Mouse (Mus musculus): ENCODE results near the gene Ssbp4.

The Ssbp4 gene

DNA sequence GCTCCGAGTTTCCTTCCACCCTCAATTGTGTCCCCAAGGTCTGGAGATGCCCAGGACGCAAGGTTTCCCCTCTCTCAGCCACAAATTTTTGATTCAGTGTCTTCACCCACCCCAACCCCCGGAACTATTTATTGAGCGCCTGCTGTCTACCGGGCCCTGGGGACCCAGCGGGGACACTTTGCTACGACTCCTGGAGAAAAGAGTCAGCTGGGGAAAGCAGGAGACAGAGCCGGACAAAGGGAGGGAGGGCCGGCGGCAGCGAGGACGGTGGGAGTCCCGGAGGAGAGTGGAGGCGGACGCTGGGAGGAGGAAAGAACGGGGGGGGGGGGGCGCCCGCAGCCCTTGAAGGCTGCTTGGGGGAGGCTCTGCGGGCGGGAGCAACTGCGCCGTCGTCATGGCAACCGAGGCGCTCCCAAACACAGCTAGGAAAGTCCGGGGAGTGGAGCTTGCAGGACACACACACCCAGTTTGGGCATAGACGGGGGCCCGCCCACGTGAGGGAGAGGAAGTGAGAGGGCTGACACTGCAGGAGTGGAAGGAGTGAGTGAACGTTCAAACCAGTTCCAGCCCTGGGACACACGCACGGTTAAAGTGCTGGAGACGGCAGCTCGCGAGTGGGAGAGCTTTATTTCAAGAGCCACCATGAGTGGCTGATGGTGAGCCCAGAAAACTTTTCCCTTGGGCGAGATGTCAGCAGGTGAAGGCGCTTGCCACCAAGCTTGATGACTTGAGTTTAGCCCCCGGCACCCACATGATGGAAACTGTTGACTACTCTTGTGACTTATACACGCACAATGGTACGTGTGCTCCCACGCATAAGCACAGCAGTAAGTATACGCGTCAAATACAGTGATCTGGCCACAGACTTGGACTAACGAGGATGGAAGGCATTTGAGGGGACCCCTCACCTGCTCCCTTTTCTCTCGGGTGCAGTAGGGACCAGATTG lies 1.4 kb upstream of the Ssbp4 start:
- in situ Hi-C loops (cut with MboI; ENCODE audit: unreplicated experiment in 2 of 2): loop anchor here (5.0 to 10.0 kb wide), 5 partner anchors 37 to 235 kb away; no protein-coding TSS in a partner anchor

- in situ Hi-C loops (cut with MboI; ENCODE audit: unreplicated experiment in 2 of 2): loop anchor here in 1 of 2 experiments (5.0 kb wide), 1 partner anchor 47 kb away; no protein-coding TSS in a partner anchor
These were observed 736 bp upstream of the Ssbp4 start for GRCm38 (mm10) chr8:70609368-70609848.

GRCm38 (mm10) chr8:70607898-70608748 lies 549 bp downstream of the Ssbp4 start:
- in situ Hi-C loops (cut with MboI; ENCODE audit: unreplicated experiment in 2 of 2): loop anchor here in 1 of 2 experiments (5.0 kb wide), 1 partner anchor 46 kb away; no protein-coding TSS in a partner anchor

DNA sequence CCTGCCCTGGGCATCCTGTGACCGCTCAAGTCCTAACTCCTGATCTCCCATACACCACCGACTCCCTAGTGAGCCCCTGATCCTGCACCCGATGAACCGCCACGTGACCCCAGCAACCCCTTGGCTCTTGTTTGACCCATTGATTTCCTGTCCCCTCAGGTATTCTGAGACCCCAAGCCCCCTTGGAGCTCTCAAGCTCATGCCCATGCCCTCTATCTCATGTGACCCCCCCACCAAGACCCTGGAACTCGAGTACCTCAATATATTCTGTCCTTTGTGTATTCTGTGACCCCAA lies 1.1 kb downstream of the Ssbp4 start:
- in situ Hi-C loops (cut with MboI; ENCODE audit: unreplicated experiment in 2 of 2): loop anchor here in 1 of 2 experiments (5.0 kb wide), 1 partner anchor 45 kb away; no protein-coding TSS in a partner anchor

DNA sequence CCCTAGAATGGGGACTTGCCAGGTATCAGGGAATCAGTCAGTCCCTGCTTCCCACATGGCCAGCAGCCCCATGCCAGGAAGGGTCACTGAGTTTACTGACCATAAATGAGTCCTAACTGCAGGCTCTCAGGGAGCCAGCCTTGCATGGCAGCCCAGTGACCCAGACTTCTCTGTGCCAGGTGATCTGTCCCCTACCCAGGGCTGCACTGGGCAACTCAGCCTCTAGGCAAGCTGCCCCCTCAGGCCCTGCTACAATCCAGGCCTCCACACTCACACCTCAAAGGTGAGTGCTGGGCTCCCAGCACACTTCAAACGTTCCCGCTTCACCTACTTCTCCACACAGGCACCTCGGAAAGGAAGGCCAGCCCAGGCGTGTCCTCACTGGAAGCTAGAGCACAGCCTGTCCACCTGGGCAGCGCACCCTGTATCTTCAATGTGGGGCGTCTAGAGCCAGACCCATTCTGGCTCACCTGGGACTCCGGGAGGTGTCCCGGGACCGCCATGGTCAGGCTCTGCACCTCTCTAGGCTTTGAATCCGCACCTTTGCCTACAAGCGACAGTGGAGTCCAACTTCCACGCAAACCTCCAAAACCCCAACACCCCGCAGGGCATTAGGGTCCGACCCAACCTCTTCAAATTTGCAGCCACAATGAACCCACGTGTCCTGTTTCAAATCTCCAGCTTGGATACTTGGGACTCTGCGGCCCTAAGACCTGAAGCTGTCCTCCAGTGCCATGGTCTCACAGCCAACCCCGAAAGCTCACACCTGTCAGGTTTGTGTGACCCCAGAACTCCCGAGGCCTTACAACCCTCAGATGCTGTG lies 1.7 kb downstream of the Ssbp4 start:
- in situ Hi-C loops (cut with MboI; ENCODE audit: unreplicated experiment in 2 of 2): loop anchor here in 1 of 2 experiments (5.0 kb wide), 1 partner anchor 45 kb away; no protein-coding TSS in a partner anchor

DNA sequence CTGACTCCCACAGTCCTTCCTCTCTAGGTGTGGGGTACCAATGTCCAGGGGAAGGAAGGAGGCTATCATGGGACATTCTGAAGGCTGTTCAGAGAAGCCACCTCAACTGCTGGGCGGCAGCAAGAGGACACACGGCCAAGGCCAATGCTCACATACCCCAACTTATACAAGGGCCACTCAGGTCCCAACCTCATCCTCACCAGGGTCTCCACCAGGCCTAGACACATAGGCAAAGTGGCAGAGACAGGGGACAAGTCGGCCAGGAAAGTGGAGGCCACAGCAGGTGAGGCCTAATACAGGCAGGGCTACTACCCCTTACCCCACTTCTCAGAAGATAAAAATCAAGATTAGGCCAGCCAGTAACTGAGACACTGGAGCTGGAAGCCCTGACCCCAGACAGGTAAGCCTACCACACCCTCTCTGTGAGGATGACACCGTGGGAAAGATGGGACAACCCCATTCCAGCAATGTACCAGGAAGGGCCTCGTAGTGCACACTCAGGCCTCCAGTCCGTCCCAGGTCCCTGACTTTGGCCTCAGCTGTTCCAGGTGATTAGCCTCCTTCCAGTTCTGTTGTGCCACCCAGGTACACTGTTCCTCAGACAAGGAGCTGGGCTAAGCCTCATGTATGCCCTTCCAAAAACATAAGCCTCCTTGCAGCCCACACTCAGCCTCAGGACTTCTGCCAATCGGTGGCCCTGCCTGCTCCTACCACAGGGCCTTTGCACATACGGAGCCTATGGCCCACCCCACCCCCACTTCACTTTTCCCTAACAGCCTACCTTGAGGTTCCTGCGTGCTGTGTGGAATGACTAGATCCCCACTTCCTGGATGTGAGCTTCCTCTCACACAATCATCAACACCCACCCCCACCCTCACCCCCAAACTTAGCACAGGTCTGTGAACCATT lies 2.5 kb downstream of the Ssbp4 start:
- in situ Hi-C loops (cut with MboI; ENCODE audit: unreplicated experiment in 2 of 2): loop anchor here in 1 of 2 experiments (5.0 kb wide), 1 partner anchor 44 kb away; no protein-coding TSS in a partner anchor

DNA sequence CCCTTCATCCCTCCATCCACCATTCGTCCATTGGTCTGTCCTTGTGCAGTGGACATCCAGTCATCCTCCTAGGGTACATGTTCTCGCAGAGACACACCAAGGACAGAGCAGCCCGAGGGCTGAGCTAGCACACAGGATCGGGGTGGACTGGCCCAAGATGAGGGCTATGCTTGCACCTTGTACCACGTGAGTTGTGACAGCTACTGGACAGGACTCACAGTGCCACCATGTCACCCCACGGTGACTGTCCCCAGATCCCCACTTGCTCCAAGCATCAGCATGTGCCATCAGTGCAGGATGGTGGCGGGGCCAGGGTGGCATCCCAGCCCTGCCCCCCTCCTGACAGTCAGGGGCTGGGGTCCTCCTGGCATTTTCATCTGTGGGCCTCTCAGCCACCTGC lies 4.1 kb downstream of the Ssbp4 start:
- in situ Hi-C loops (cut with MboI; ENCODE audit: unreplicated experiment in 2 of 2): no loop called here

- in situ Hi-C loops (cut with MboI; ENCODE audit: unreplicated experiment in 2 of 2): no loop called here
These were observed 6.4 kb downstream of the Ssbp4 start for GRCm38 (mm10) chr8:70602139-70602811.

DNA sequence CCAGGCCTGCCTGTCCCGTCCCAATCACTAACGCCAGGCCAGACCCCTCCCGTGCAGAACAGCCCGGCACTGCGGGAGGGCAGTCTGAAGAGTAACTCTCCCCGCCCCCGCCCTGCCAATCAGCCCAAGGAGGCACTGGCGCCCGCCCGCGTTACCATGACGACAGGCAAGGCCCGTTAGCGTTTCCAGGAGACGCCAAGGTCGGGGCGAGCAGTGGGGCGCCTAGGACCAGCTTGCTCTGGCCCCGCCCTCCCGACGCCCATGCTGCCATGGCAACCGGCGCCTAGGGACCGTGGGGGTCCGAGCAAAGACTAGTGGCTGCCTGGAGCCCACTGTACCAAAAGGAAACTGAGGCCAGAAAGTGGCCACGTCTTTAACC lies 7.4 kb downstream of the Ssbp4 start:
- in situ Hi-C loops (cut with MboI; ENCODE audit: unreplicated experiment in 2 of 2): no loop called here

- in situ Hi-C loops (cut with MboI; ENCODE audit: unreplicated experiment in 2 of 2): no loop called here
These were observed 8.0 kb downstream of the Ssbp4 start for GRCm38 (mm10) chr8:70600473-70601270.

DNA sequence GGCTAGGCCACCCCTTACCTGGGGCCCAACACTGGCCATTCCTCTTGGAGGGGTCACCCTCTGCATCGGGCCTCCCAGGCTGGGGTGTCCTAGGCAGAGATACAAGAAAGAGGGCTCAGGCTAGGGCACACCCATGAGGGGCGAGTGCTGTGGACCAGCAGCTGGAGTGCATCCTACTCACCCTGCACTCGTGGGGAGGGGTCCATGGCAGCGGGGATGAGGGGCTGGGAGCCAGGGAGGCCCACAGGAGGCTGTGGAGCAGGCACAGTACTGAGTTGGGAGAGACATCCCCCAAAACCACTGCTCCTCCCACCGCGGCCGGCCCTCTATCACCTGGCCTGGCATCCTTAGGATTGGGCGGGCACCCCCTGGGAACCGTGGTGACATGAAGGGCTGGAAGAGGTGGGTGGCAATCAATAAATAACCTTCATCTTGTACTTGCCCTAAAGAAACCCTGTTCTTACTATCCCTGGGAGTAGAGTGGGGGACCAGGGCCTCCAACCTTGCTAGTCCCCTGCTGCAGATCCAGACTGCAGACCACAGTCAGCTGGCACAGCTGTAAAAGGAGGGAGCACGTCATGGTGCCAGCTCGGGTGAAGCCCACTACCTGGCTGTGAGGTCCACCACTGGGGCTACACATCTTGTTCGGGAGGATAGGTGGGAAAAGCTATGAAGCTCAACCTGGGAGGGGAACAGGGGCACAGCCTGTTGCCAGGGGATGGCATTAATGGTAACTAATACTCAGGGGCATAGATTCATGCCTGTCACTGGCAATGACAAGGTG lies 9.0 kb downstream of the Ssbp4 start:
- in situ Hi-C loops (cut with MboI; ENCODE audit: unreplicated experiment in 2 of 2): no loop called here

DNA sequence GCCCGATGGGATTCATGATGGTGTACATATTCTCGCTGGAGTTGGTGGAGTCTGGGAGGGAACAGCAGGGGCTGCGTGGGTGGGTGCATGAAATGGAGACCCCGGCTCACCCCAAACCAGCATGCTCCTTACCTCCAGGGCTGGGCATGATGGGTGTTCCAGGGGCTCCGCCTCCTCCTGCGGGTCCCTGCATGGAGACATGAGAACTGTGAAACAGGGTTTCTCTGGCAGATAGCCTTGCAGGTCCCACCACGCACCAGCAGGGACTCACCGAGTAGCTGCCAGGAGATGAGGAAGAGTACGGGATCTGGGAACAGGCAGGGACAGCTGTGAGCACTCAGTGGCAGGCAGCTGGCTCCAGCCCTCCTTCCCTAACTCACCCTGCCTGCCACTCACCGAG lies 9.9 kb downstream of the Ssbp4 start:
- in situ Hi-C loops (cut with MboI; ENCODE audit: unreplicated experiment in 2 of 2): no loop called here

- in situ Hi-C loops (cut with MboI; ENCODE audit: unreplicated experiment in 2 of 2): no loop called here
These were observed 10.4 kb downstream of the Ssbp4 start for GRCm38 (mm10) chr8:70598283-70598682.

DNA sequence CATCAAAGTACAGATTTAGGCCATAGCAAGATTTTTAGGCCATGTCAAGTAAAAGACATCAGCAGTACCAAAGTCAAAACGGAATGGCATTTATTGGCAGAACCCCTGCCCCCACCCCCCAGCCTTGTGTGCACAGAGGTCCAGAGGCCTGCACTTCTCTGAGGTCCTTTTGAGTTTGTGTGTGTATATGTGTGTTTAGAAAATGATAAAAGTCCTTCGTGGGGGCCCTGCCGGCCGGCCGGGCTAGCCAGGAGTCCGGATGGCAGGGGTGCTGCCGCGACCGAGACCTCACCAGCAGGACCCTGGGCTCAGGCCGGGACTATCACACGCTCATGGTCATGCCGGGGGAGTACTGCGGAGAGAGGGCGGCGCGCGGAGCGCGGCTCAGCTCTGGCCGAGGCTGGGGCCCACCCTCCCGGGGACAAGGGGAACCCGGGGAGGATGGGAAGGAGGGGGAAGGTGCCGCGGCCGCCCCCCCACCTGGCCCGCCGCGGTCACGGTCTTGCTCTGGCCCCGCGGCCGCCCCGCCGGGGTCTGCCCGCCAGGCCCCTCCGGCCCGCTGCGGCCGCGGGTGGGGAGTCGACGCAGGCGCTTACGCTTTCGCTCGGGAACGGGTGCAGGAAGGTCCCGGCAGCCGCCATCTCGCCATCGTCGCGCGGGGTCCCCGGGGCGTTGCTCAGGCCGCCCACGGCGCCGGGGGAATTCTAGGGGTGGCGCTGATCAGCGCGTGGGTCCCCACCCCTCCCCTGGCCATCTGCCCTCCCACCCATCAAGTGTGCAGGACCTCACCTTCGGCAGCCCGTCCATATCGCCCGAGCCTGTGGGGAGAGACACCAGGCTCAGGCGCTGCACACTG lies 11.0 kb downstream of the Ssbp4 start:
- in situ Hi-C loops (cut with MboI; ENCODE audit: unreplicated experiment in 2 of 2): no loop called here

DNA sequence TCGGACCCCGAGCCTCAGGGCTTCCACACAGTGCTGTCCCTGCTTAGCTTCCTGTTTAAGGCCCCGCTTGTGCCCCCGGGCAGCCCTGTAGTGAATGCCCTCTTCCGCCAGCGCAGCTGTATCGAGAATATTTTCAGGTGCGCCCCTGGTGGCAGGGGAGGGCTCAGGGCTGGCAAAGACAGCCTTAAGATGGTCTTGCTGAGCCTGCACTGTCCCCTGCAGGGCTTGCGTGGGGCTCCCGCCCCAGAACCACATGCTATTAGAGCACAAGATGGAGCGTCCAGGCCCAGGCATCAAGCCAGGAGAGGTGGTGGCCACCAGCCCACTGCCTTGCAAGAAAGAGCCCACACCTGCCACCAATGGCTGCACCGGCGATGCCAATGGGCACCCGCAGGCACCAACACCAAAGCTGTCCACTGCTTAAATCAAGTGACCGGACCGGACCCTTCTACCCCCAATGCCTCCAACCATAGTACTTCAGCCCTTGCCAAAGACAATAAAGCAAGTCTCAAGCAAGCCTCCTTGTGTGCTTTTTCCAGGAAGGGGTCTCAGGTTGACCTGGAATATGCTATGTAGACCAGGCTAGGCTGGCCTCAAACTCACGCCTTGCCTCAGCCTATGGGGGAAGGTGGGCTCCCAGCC lies 11.8 kb downstream of the Ssbp4 start:
- in situ Hi-C loops (cut with MboI; ENCODE audit: unreplicated experiment in 2 of 2): no loop called here

DNA sequence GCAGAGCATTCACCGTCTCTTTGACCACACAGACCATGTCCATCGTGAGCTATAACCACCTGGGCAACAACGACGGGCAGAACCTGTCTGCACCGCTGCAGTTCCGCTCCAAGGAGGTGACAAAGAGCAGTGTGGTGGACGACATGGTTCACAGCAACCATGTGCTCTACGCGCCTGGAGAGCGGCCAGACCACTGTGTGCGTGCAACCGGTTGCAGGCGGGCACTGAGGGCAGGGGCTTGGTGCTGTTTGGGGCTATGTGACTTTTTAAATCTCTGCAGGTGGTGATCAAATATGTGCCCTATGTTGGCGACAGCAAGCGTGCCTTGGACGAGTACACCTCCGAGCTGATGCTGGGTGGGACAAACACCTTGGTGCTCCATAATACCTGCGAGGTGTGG lies 12.5 kb downstream of the Ssbp4 start:
- in situ Hi-C loops (cut with MboI; ENCODE audit: unreplicated experiment in 2 of 2): no loop called here

All from v-Abl transformed pro-B cells (cell line).